Mouse (Mus musculus): ENCODE data around the gene Pigq.

Pigq gene

DNA sequence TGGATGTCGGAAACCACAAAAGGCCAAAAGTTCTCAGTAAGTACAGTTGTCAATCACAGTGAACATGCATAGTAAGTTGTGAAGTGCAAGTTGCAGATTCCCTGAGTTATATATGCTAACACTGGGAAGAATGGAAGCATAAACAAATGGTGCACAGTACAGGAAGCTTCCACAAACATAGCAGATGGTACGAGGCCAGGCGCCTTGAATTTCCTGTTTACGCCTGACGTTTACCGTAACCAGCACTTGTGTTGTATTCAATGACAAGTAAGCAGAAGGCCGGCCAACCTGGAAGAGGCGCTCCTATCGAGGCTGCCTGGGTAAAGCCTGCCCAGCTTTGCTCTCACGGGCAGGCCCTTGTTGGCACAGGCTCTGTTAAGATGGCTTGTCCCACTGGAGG is 57.3 kb downstream of the Pigq start:
- intact Hi-C loops (cut with DNase I): no loop called here

DNA sequence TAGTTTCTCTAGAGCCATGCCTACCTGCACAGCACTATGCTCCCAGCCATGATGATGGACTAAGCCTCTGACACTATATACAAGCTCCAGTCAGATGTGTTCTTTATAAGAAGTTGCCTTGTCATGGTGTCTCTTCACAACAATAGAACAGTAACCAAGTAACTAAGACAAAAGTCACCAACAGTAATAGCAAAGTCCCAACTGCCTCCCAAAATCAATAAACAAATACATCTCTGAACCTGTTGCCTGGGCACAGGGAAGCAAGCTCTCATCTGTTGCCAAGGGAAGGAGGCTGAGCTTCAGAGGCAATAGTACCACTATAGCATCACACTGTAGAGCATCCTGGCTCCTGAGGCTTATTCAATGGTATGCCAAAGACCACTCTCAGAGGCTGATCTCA is 57.9 kb downstream of the Pigq start:
- intact Hi-C loops (cut with DNase I): no loop called here

DNA sequence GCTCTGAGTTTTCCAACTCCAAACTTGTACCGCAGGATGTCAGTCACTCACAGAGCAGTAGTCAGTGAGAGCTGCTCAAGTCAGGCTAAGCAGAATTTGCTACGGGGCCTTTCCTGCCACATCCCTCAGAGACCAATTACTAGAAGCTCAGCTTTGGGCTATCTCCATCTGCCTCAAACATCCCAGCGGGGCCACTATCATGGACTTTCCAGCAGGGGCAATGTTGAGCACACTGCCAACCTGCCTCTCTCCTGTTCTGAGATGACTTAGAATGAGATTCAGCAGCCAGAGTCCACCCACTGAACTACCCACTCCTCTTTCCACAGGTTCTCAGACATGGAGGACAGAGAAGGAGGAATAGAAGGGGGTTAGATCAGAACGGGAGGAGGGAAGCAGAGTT is 59.1 kb downstream of the Pigq start:
- intact Hi-C loops (cut with DNase I): no loop called here

DNA sequence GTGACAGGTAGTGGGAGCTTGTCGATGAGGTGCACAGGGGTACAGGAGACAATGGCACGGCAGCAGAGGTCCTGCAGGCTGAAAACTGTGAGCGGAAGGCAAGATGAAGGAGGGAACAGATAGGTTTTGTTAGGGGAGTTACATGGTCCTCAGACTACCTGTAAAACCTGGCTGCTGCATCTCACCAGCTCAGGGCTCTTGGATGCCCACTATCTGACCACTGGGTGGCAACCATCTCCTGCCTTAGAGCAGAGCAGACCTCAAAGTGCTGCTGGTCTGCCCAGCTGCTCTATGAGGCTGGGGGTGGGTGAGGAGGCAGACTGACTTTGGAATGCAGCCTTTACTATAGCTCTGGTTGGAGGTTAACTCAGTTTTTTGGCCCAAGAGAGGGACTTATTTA is 60.9 kb downstream of the Pigq start:
- intact Hi-C loops (cut with DNase I): loop anchor here (5.0 kb wide), 1 partner anchor 103 kb away; the partner anchor contains the start of gene Capn15

DNA sequence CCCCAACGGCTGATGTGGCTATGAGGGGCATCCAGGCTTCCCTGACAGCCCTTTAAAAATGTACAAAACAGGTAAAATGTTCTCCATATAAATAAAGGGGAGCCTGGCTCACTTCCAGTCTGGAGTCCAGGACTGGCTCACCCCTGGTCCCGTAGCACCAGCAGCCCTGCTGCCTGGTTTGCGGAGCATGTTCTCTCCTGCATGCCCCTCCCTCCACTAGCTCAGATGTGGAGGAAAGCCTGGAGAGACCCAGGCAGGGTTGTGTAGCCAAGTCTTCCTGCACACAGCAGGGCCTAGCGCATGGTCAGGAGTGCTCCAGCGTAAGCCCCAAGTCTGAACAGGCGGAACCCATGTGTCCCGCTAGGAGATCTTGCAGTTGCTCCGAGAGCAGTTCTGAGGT is 61.5 kb downstream of the Pigq start:
- intact Hi-C loops (cut with DNase I): loop anchor here (5.0 kb wide), 1 partner anchor 104 kb away; the partner anchor contains the start of gene Capn15

DNA sequence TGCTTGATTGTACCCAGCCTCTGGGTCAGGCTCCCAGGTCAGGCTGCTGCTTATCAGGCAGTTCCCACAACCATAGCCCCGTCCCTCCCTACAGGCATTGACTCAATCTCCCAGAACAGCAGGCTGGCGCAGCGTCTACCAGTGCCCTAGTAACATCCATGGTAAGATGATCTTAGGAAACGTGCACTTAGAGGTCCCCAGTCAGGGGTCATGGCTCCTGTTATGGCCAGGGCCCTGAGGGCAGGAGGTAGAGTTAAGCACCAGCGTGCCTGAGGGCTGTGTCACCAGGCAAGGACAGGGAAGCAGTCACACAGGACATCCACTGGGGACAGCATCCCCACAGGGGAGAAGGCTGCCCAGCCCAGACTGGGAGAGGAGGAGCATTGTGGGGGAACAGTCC is 62.4 kb downstream of the Pigq start:
- intact Hi-C loops (cut with DNase I): loop anchor here (5.0 kb wide), 1 partner anchor 105 kb away; the partner anchor contains the start of gene Capn15

DNA sequence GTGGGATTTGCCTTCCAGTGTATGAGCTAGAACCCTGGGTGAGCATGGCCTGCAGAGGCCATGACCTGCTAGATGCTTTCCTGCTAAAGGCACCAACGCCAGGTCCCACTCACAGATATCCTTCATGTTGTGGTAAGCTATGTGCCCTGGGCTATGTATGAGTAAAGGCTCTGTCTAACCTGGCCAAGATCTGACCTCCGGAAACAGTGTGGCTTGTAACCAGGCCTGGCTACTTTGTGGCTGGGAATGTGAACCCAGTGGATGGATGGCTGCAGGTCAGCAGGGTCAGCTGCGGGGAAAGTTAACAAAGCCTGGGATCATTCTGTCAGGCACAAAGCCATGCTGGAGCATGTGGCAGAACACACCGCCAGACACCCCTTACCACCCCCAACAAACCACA is 63.0 kb downstream of the Pigq start:
- intact Hi-C loops (cut with DNase I): loop anchor here (5.0 kb wide), 1 partner anchor 106 kb away; the partner anchor contains the start of gene Capn15

DNA sequence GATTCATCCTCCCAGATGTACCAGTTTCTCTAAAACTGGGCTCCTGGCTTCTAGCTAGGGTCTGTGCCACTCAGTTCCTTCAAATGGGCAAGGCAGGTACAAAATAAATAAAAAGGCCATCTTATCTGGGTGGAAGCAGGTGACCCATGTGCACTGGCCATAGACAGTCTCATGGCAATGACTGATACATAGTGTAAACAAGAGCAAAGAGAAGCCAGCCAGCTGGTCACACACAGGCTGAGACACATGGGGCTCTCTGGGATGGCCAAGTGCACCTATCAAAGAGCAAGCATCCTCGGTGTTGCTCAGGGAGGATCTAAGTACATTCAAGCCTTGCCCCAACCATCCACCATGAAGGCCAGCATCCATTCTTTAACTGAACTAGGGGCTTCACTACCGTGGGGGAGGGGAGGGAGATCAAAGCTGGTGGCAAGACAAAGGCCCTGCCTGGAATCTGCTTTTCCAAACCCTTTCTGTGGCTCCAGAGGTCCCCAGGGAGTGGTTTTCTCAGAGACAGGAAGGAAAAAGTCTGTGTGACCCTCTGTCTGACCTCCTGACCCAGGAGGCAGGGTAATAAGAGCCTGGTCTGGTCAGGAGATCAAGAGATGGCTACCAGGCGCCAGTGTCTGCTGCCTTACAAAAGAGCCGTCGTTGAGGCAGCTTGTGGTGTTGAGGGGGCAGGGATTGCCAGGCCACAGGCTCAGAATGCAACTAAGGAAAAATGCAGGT is 63.7 kb downstream of the Pigq start:
- intact Hi-C loops (cut with DNase I): loop anchor here (5.0 kb wide), 1 partner anchor 106 kb away; the partner anchor contains the start of gene Capn15

DNA sequence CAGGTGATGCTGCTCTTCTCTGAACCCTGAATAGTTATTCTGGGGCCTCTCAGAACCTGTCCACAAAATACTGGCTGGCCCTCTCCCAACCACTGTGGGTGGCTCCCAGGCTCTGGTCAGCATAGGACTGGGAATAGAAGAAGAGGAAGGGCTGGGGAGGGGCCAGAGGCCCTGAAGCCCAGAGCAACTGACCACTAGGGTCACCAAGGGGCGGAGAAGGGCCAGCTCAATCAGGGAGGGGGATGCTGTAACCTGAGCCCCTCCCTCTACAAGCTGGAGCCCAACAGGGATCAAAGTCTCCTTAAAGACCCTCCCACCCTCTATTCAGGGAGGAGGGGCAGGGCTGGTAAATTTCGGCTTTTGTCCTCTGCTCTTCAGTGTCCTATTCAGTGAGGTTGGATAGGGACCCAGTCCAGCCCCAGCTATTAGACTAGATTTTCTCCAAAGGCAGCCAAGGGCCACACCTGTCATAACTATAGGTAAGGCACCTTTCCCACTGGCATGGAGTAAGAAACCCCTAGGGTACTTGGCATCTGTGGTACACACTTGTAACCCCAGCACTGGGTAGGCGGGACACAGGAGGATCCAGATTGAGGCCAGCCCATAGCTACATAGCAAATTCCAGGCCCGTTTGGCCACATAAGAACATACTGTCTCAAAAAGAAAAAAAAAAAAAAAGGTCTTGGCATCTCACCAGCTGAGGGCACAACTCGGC is 64.4 kb downstream of the Pigq start, which contains the start of gene Wfikkn1:
Gene Wfikkn1, minus strand, starts transcription at position 663 of the 715 bp plus-strand sequence.
- intact Hi-C loops (cut with DNase I): loop anchor here (5.0 kb wide), 1 partner anchor 107 kb away; the partner anchor contains the start of gene Capn15

DNA sequence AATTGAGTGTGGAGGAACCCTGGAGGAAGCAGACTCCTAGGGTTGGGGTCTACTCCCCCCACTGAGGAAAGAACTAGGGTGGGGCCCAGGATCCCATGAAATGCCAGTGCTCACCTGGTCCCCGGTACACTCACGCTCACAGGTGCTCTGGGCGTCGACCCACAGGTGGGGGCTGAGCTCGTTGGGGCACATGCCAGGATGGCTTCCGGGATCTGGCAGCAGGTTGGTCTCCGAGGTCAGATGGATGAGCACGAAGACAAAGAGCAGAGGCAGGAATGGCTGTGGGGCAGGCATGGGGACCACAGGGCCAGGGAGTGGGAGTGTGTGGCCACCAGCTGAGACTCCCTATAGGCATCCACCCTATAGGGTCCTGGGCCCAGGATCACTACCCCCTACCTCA is 65.0 kb downstream of the Pigq start:
- intact Hi-C loops (cut with DNase I): loop anchor here (5.0 kb wide), 1 partner anchor 108 kb away; the partner anchor contains the start of gene Capn15

DNA sequence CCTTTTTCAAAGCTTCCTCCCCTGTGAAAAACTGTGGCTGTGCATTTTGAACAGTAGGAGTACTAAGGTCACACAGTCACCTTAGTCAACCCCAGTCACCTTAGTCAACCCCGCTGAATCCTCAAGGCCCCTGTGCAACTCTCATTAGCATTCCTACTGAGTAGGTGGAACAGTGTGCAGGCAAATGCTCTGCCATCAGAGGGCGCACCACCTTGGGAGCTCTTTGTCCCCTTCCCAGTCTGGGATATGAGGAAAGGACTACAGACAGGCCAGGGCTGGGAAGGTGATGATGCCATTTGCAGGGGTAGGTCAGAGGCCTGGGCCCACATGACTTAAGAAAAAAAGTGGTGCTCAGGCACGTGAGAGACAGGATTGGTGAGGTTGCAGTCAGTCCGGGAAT is 65.5 kb downstream of the Pigq start:
- intact Hi-C loops (cut with DNase I): no loop called here

DNA sequence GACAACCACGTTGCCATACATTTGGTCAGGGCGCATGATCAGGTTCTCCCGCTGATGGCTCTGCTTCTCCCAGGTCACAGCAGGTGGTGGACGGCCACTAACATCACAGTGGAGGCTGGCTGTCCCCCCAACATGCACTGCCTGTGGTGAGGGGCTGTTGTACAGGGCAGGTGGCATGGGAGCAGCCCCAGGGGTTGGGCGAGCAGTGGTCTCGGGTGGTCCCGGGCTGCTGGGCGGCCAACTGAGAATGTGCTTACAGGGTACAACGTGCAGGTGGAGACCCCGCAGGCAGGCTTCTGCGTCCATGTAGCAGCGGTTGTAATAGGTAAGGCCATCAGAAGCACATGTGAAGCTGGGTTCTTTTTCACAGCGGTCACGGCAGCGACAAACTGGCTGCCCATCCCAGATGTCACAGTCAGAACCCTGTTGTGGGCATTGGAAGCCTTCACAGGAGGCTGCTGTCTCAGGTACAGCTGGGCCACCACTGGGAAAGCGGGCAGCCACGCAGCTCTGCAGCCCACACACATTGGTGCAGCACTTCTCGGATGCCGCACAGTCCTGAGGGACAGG is 66.0 kb downstream of the Pigq start:
- intact Hi-C loops (cut with DNase I): no loop called here

DNA sequence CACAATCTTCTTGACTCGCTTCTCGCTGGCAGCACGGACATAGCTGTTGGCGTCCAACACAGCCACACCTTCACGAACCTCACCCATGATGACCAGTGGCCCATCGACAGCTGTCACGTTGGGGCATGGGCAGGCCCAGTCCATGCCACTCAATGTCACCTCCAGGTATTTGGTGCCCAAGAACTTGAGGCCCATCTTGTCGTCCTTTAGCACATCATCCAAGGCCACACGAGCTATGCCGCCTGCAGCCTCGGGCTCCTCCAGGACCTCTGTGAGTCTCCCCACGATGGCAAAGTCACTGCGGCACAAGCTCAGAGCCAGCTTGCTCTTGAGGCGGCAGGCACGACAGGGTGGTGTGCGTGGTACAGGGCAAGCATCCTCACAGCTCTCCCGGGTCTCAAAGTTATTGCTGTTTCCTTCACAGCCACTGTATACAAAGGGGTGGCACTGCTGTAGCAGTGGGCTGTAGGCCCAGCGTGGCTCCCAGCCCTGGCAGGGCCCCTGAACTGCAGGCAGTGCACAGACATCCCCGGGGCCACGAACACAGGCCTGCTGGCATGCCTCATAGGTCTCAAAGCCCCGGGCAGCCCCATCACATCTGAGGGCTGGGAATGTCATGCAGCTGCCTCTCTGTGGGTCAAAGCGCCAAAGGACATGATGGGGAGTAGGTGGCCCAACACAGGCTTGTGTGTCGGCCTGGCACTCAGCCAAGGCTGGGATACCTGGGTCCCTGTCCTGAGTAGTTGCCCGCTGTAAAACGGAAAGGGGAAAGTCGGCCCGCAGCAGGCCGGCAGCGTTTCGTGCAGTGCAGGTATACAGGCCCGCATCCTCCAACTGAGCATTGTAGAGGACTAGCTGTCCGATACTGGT is 66.8 kb downstream of the Pigq start:
- intact Hi-C loops (cut with DNase I): no loop called here

DNA sequence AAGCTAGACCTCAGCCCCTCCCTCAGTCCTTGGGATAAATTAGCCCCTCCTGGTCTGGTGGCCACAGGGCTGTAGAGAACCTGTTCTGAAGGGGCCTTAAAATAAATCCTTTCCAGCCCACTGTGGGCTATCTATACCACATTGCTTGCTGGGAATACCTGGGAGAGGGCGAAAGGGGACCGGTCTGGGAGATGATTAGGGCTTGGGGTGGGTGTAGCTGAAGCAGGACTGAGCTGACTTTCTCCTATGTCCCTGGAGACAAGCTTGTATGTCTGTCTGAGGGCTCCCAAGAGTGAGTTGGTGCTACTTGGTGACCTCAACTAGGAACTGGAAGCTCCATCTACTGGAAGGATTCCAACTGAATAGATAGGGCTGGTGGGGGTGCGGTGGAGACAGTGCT is 67.7 kb downstream of the Pigq start:
- intact Hi-C loops (cut with DNase I): no loop called here
